Mouse (Mus musculus) ZHBTc4 (cell line): ENCODE measurements around the gene Slc26a11.

Source experiments
- DNase-seq: peaks from one replicate; pipeline ENCODE4 v3.0.0-alpha.2; 2011; ENCODE audit warnings: low read depth, low spot score

Slc26a11 gene

GRCm38 (mm10) chr11:119355443-119356385 lies at the start of gene Slc26a11, which contains the start of gene Sgsh:
TSS of gene Slc26a11 (plus strand) at chr11:119355557.
TSS of gene Sgsh (minus strand) at chr11:119355536.
- peak; percentile 79 for DNase-seq

DNA sequence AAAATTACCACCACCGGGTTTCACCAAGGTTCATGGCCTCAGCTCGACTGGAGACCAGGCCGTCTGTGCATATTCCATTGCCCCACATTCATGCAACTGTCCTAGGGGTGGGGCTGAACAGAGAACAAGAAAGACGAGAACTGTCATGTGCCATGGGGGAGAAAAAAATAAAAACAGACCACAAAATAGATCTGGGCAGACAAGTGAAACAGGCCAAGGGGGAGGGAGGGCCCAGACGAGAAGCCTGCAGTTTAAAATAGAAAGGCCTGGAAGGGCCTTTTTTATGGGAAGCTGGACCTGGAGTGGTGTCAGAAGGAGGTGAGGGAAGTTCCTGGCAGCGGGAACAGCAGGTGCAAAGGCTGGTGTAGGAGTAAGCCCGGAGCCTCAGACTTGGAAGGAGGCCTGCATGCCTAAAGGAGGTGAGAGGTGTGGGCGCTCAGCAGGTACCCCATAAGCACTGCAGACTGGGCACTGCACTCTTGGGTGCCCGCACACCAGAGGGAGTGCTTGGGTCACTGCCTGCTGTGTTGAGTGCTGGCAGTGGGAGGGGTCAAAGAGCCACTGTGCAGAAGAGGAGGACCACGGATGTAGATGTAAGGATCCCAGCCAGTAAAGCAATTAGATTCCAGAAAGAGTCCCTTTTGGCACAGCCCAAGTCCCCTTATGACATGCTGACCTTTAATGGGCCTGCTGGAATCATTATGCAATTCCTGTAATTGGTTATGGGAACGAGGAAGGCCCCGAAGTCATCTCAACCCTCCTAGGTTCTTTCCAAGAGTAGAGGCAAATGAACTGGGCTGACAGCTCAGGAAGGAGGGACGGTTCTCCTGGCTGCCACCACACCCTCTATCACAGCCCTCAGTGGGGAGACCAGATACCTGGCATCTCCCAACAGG lies 48.3 kb upstream of the Slc26a11 start:
- DNase-seq = no peak

DNA sequence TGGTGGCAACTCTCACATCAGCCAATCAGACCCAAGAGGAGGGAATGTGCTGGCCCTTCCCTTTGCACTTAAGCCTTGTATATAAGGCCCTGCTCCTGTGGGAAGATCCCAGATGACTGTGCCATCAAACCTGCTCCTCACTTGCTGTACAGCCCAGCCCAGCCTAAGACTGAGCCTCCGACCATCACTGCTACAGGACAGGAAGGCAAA lies 47.8 kb upstream of the Slc26a11 start, which contains the start of gene Card14:
Card14 (plus strand) TSS at position 111 of the 210 bp plus-strand sequence.
- no peak for DNase-seq

DNA sequence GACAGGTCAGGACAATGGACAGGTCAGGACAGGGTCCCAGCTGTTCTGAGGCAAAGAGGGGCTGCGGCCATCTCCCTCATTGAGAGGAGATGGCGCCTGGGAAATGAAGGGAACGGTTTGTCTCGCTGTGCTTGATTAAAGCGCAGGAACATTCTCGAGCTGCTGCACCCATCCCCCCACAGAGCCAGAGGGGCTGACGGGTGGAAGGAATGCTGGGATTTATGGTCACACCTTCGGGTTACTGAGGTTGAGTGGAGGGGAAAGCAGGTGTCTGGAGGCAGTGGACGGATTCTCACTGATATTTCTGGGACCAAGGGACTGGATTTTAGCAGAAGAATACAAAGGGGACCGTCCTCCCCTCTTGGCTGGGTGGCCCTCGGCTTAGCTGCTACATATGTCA lies 47.4 kb upstream of the Slc26a11 start:
- DNase-seq = no peak

DNA sequence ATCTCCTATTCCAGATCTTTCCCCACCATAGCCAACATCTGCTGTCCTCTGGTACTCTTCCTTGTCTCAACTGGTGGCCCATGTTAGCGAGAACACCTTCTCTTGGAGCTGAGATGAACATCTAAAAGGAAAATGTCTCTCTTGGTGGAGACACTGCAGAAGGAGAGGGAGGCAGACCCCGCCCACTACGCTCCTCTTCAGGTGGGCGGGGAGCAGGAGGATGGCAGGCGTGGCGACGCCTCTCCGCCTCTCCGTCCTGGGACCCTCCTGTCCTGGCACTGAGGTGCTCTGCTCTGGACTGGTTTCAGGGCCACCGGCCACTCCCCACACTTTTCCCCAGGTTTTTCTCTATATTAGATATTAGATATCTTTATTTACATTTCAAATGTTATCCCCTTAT lies 44.7 kb upstream of the Slc26a11 start:
- DNase-seq = peak; percentile 64

- DNase-seq = no peak
Measured at GRCm38 (mm10) chr11:119314252-119314936, 41.0 kb upstream of the Slc26a11 start.

- no peak for DNase-seq
Measured at GRCm38 (mm10) chr11:119316720-119317119, 38.6 kb upstream of the Slc26a11 start.

DNA sequence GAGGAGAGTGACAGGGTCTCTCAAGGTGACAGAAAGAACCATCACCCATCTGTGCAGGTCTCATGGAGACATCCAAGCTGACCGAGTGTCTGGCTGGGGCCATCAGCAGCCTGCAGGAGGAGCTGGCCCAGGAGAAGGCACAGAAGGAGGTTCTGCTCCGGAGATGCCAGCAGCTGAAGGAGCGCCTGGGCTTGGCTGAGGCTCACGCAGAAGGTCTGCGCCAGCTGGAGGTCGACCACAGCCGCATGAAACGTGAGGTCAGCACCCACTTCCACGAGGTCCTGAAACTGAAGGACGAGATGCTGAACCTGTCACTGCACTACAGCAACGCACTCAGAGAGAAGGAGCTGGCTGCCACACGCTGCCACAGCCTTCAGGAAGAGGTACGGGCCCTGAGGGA lies 32.8 kb upstream of the Slc26a11 start:
- DNase-seq = no peak

DNA sequence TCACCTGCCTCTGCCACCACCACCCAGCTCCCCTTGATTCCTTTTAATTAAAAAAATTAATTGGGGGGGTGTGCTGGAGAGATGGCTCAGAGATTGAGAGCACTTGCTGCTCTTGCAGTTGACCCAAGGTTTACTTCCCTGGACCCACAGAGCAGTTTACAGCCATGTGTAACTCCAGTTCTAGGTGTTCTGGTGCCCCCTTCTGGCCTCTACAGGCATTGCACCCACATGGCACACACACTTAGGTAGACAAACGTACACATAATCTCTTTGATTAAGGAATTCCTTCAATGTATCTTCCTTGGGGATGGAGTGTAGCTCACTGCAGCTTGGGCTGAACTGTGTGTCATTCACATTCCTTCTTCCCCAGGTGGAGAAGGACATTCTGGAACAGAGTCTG lies 30.3 kb upstream of the Slc26a11 start:
- DNase-seq = peak; percentile 87

DNA sequence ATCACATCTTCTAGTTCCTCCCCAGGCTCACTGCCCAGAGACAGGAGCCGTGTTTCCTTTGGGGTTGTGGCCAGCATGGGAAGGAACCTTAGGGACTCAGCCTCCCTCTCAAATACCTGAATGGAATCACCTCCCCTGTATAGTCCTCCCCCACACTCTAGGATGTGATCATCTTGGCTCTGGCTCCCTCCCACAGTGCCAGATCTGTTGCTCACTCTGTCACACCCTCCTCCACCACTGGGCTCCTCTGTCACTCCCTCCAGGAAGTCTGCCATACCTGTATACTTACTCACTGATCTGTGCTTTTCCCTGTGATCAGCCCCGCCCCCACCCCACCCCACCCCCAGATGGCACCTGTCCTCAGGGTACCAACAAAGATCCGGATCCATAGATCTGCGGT lies 24.8 kb upstream of the Slc26a11 start:
- no peak for DNase-seq

GRCm38 (mm10) chr11:119331970-119332369 lies 23.4 kb upstream of the Slc26a11 start:
- peak; percentile 26 for DNase-seq

GRCm38 (mm10) chr11:119338271-119339059 lies 16.9 kb upstream of the Slc26a11 start:
- DNase-seq = no peak

- no peak for DNase-seq
Measured at GRCm38 (mm10) chr11:119339179-119339578, 16.2 kb upstream of the Slc26a11 start.

DNA sequence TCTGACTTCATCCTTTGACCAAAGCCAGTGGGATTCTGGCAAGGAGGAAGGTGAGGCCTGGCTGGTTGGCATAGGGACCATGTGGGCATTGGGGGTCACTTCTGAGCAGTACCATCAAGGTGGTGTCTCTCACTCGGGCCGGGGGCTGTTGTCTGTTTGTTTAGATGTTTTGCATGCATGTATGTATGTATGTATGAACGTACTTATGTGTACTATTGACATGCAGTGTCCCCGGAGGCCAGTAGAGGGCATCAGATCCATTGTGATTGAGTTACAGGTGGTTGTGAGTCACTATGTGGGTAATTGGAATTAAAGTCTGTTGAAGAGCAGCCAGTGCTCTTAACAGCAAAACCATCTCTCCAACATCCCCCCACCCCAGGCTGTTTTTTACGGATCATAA lies 15.7 kb upstream of the Slc26a11 start:
- peak; percentile 81 for DNase-seq

GRCm38 (mm10) chr11:119344178-119344577 lies 11.2 kb upstream of the Slc26a11 start:
- DNase-seq = no peak

GRCm38 (mm10) chr11:119344865-119345264 lies 10.5 kb upstream of the Slc26a11 start:
- no peak for DNase-seq

GRCm38 (mm10) chr11:119347125-119347524 lies 8.2 kb upstream of the Slc26a11 start:
- DNase-seq = no peak

DNA sequence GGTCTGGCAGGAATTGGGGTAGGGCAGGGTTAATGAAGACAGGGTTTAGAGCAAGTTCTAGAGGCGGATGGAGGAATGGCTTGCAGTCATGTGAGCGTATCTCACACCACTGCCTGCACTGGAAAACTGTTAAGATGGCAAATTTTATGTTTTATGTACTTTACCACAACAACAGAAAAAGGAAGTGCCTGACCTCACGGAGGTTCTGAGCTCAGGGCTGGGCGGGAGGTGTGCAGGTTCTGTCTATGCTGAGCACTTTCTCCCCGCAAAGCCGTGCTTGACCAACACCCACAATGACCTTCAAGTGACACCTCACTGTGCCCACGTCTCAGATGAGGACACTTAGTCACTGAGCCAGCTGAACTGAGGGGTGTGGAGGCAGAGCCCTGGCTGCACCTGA lies 3.2 kb upstream of the Slc26a11 start:
- DNase-seq = no peak

DNA sequence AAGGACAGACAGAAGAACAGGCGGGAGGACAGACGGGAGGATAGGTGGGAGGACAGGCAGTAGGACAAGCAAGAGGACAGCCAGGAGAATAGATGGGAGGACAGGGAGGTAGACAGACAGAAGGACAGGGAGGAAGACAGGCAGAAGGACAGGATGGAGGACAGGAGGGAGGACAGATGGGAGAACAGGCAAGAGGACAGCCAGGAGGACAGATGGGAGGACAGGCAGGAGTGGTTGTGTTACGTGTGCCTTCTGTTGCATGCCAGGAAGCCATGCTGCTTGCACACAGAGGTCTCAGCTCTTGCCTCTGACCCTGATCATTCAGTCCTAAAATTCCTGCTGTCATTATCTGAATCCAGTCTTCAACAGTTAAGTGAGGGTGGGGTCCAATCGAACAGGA lies 1.4 kb upstream of the Slc26a11 start:
- no peak for DNase-seq

DNA sequence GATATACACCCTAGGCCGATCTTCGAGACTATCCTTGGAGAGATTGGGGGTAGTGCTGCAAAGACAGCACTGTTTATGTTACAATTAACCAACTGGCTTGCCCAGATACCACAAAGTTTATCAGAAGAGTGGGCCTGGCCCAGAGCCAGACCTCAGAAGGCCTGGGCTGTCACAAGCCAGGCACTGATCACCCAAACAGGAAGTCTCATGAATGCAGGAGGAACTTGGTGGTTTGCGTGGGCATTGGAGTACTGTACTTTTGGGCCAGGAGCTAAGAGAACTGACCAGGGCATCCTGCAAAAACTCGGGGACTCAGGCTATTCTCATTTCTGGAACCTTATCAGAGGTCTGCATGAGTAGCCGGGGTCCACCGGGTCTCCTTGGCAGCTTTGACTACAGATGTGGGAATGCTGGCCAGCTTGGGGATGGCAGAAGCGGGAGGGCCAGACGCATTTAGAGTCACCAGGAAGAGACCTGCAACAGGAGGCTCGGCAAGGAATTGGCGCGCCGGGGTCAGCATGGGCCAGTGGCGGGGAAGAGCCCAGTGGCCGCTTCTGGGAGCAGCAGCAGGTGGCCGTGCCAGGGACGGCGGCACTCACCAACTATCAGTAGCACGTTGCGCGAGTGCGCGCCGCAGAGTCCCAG lies 437 bp upstream of the Slc26a11 start:
- no peak for DNase-seq

GRCm38 (mm10) chr11:119359089-119359488 lies 3.7 kb downstream of the Slc26a11 start:
- DNase-seq = no peak
